Mouse (Mus musculus) testis, adult 2 months (tissue): ENCODE results near the gene Prickle1.

ENCODE experiments used
- CTCF ChIP-seq: fragments of 200-500 bp; IDR thresholded peaks from 2 replicates; pipeline ENCODE4 v1.5.1; 2012; ENCODE audit warnings: low read depth, mild to moderate bottlenecking, inconsistent platforms, low read length, moderate library complexity; ENCODE audit not compliant: control insufficient read depth, insufficient read depth, insufficient replicate concordance
- POLR2A ChIP-seq: fragments of 200-500 bp; IDR thresholded peaks from 2 replicates; pipeline ENCODE4 v1.6.1; 2012; ENCODE audit warnings: low read depth, mild to moderate bottlenecking, inconsistent platforms, low read length, moderate library complexity; ENCODE audit not compliant: control insufficient read depth

GRCm38 (mm10) chr15:93630001-93630541 is 34.4 kb upstream of the Prickle1 start:
- TF ChIP-seq CTCF, result no peak
- TF ChIP-seq POLR2A, result no peak
